Mouse (Mus musculus): Measurements from ENCODE around the gene Pax7. TPM values are rescaled to one million over a fixed set of nuclear protein-coding genes. Genes with fewer than 3 reads are reported as not detected.

The Pax7 gene
- total and polyA plus RNA-seq, 2 experiments, result not detected

GRCm38 (mm10) chr4:139830053-139830452, 3.3 kb downstream of the Pax7 start:
- WGBS, result 5% methylated on average over 14 of the region's 14 CpGs
- H3K27me3 ChIP-seq (ENCODE audit: control insufficient read depth, insufficient read depth, low read length), result peaks cover 31% of the 10 kb centered on the region
- no peak overlapping the region for H3K4me3 ChIP-seq (ENCODE audit: insufficient read depth, low read depth, low read length)
- no peak for DNase-seq (ENCODE audit: extremely low read depth, low read depth, low spot score)
- H3K36me3 ChIP-seq (ENCODE audit: control insufficient read depth, insufficient read depth, low read length), result no peaks in the 10 kb centered on the region
- no peaks in the 10 kb centered on the region for H3K4me1 ChIP-seq (ENCODE audit: control insufficient read depth, insufficient read depth, low read length)
- no peak overlapping the region for H3K27ac ChIP-seq (replicated peaks; ENCODE audit: insufficient read depth, low read depth, low read length)
- H3K79me2 ChIP-seq (ENCODE audit: control insufficient read depth, insufficient read depth, low read length), result no peaks in the 10 kb centered on the region
- no peak overlapping the region for H3K9ac ChIP-seq (ENCODE audit: low read depth, low read length)
- TF ChIP-seq POLR2A (IDR thresholded peaks at IDR 0.05; ENCODE audit: extremely low read depth, insufficient read depth, low read length), result no peak
- no peak for TF ChIP-seq CTCF (IDR thresholded peaks at IDR 0.05; ENCODE audit: low read depth, low read length)

- H3K27ac ChIP-seq (replicated peaks; ENCODE audit: insufficient read depth, low read depth, low read length), result no peak overlapping the region
- H3K79me2 ChIP-seq (ENCODE audit: control insufficient read depth, insufficient read depth, low read length), result no peaks in the 10 kb centered on the region
- H3K27me3 ChIP-seq (ENCODE audit: control insufficient read depth, insufficient read depth, low read length), result peaks cover 31% of the 10 kb centered on the region
- TF ChIP-seq CTCF (IDR thresholded peaks at IDR 0.05; ENCODE audit: low read depth, low read length) (no peak), POLR2A (IDR thresholded peaks at IDR 0.05; ENCODE audit: extremely low read depth, insufficient read depth, low read length) (no peak)
- no peaks in the 10 kb centered on the region for H3K36me3 ChIP-seq (ENCODE audit: control insufficient read depth, insufficient read depth, low read length)
- no peak for DNase-seq (ENCODE audit: extremely low read depth, low read depth, low spot score)
- no peak overlapping the region for H3K4me3 ChIP-seq (ENCODE audit: insufficient read depth, low read depth, low read length)
- no peaks in the 10 kb centered on the region for H3K4me1 ChIP-seq (ENCODE audit: control insufficient read depth, insufficient read depth, low read length)
- no peak overlapping the region for H3K9ac ChIP-seq (ENCODE audit: low read depth, low read length)
- WGBS, result 4% methylated on average over 16 of the region's 16 CpGs
Measured at GRCm38 (mm10) chr4:139828871-139829590, 4.3 kb downstream of the Pax7 start.

GRCm38 (mm10) chr4:139828283-139828678, 5.0 kb downstream of the Pax7 start:
- H3K27ac ChIP-seq (replicated peaks; ENCODE audit: insufficient read depth, low read depth, low read length), result no peak overlapping the region
- H3K9ac ChIP-seq (ENCODE audit: low read depth, low read length), result no peak overlapping the region
- 2% methylated on average over 37 of the region's 37 CpGs for WGBS
- no peaks in the 10 kb centered on the region for H3K79me2 ChIP-seq (ENCODE audit: control insufficient read depth, insufficient read depth, low read length)
- TF ChIP-seq POLR2A (IDR thresholded peaks at IDR 0.05; ENCODE audit: extremely low read depth, insufficient read depth, low read length), result no peak
- no peak for TF ChIP-seq CTCF (IDR thresholded peaks at IDR 0.05; ENCODE audit: low read depth, low read length)
- no peak for DNase-seq (ENCODE audit: extremely low read depth, low read depth, low spot score)
- H3K4me1 ChIP-seq (ENCODE audit: control insufficient read depth, insufficient read depth, low read length), result no peaks in the 10 kb centered on the region
- no peak overlapping the region for H3K4me3 ChIP-seq (ENCODE audit: insufficient read depth, low read depth, low read length)
- no peaks in the 10 kb centered on the region for H3K36me3 ChIP-seq (ENCODE audit: control insufficient read depth, insufficient read depth, low read length)
- H3K27me3 ChIP-seq (ENCODE audit: control insufficient read depth, insufficient read depth, low read length), result peaks cover 33% of the 10 kb centered on the region

- Histone ChIP-seq H3K4me1 (ENCODE audit: control insufficient read depth, insufficient read depth, low read length) (no peaks in the 10 kb centered on the region), H3K27ac (replicated peaks; ENCODE audit: insufficient read depth, low read depth, low read length) (no peak overlapping the region), H3K79me2 (ENCODE audit: control insufficient read depth, insufficient read depth, low read length) (no peaks in the 10 kb centered on the region), H3K9ac (ENCODE audit: low read depth, low read length) (no peak overlapping the region), H3K36me3 (ENCODE audit: control insufficient read depth, insufficient read depth, low read length) (no peaks in the 10 kb centered on the region), H3K27me3 (ENCODE audit: control insufficient read depth, insufficient read depth, low read length) (peaks cover 33% of the 10 kb centered on the region), H3K4me3 (ENCODE audit: insufficient read depth, low read depth, low read length) (no peak overlapping the region)
- TF ChIP-seq CTCF (IDR thresholded peaks at IDR 0.05; ENCODE audit: low read depth, low read length) (no peak), POLR2A (IDR thresholded peaks at IDR 0.05; ENCODE audit: extremely low read depth, insufficient read depth, low read length) (no peak)
- WGBS, result 4% methylated on average over 30 of the region's 30 CpGs
- DNase-seq (ENCODE audit: extremely low read depth, low read depth, low spot score), result no peak
Measured at GRCm38 (mm10) chr4:139827501-139828282, 5.6 kb downstream of the Pax7 start.

- H3K4me1 ChIP-seq (ENCODE audit: control insufficient read depth, insufficient read depth, low read length), result no peaks in the 10 kb centered on the region
- no peaks in the 10 kb centered on the region for H3K79me2 ChIP-seq (ENCODE audit: control insufficient read depth, insufficient read depth, low read length)
- H3K27me3 ChIP-seq (ENCODE audit: control insufficient read depth, insufficient read depth, low read length), result peaks cover 40% of the 10 kb centered on the region
- no peak overlapping the region for H3K27ac ChIP-seq (replicated peaks; ENCODE audit: insufficient read depth, low read depth, low read length)
- no peak for DNase-seq (ENCODE audit: extremely low read depth, low read depth, low spot score)
- TF ChIP-seq POLR2A (IDR thresholded peaks at IDR 0.05; ENCODE audit: extremely low read depth, insufficient read depth, low read length), result no peak
- TF ChIP-seq CTCF (IDR thresholded peaks at IDR 0.05; ENCODE audit: low read depth, low read length), result no peak
- H3K4me3 ChIP-seq (ENCODE audit: insufficient read depth, low read depth, low read length), result no peak overlapping the region
- no peaks in the 10 kb centered on the region for H3K36me3 ChIP-seq (ENCODE audit: control insufficient read depth, insufficient read depth, low read length)
- no peak overlapping the region for H3K9ac ChIP-seq (ENCODE audit: low read depth, low read length)
- WGBS, result 6% methylated on average over 3 of the region's 3 CpGs
Measured at GRCm38 (mm10) chr4:139826231-139826630, 7.1 kb downstream of the Pax7 start.
